Mouse (Mus musculus) heart, postnatal 36 days (tissue): ENCODE data around the gene Nrtn. TPM values are rescaled to one million over a fixed set of nuclear protein-coding genes. Genes with fewer than 3 reads are reported as not detected.

Experiments used
- DNase-seq, 2 experiments: peaks; one replicate each; pipeline ENCODE4 v3.0.0; 2021 to 2022
- intact Hi-C: fragments of 180-260 bp; cut with DNase I; formaldehyde crosslinking; loops from one replicate; pipeline ENCODE4 v1.15.1; 2025
- total RNA-seq, 2 experiments: library from RNA; stranded (reverse); gene quantifications; 2 replicates each; pipeline ENCODE4 v1.2.3; 2021

The Nrtn gene
- total RNA-seq, result 10 to 100 TPM; 27.5 to 29.4 TPM

- intact Hi-C loops, result loop anchor here (5.0 kb wide), 1 partner anchor 80 kb away; no protein-coding TSS in a partner anchor
- DNase-seq, result peak; percentile 83 to 86
These were observed at the start of gene Nrtn for GRCm38 (mm10) chr17:56757416-56758123. Gene Nrtn, minus strand, starts transcription at chr17:56757530.

GRCm38 (mm10) chr17:56805784-56806183 lies 48.5 kb upstream of the Nrtn start:
- intact Hi-C loops, result loop anchor here (5.0 kb wide), 1 partner anchor 132 kb away; the partner anchor contains the start of gene Mllt1
- no peak for DNase-seq

DNA sequence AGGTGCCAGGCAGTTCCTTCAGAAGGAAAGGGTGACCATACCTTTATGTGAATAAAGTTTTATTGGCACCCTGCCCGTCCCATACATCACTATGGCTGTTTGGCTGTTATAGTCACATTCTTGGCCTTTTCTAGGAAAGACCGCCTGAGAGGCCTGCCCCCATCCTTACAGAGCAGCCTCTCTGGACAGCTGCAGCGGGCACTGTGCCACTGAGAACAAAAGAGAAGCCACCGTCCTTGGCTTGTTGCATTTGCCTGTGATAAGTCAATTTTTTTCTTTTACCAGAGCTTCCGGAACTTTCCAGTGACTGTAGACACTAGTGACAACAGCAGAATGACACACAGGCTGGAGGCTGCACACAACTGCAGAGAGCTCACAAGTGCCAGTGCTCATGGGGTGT lies 47.6 kb upstream of the Nrtn start:
- DNase-seq, result no peak
- intact Hi-C loops, result loop anchor here (5.0 kb wide), 1 partner anchor 132 kb away; the partner anchor contains the start of gene Mllt1

GRCm38 (mm10) chr17:56802065-56802464 lies 44.7 kb upstream of the Nrtn start:
- DNase-seq, result no peak
- intact Hi-C loops, result no loop called here

- intact Hi-C loops, result no loop called here
These were observed 41.9 kb upstream of the Nrtn start for GRCm38 (mm10) chr17:56799276-56799675.

GRCm38 (mm10) chr17:56793614-56794319 lies 36.4 kb upstream of the Nrtn start:
- no peak for DNase-seq
- intact Hi-C loops, result no loop called here

More at GRCm38 (mm10) chr17:56799276-56799675, 41.9 kb upstream of the Nrtn start:
- no peak for DNase-seq

DNA sequence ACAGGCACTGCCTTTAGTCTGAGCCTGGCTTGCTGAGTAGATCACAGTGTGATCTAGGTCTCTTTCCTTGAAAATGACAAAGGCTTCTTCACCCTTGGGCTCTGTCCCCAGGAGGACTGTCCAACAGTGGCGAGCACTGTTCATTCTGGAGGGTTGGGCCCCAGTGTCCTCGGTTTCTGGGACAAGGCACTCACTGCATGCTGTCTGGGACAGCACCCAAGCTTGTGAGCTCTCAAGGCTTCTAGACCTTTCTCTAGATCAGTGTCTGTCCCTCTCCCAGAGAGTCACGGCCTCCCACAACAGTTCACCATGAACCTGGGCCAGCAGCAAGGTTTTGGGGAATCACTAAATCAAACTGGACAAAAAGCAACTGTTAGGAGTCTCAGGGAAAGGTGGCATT lies 35.3 kb upstream of the Nrtn start:
- DNase-seq, result no peak
- intact Hi-C loops, result no loop called here

- no peak for DNase-seq
- intact Hi-C loops, result no loop called here
These were observed 32.0 kb upstream of the Nrtn start for GRCm38 (mm10) chr17:56789286-56789685.

- DNase-seq, result no peak
- intact Hi-C loops, result no loop called here
These were observed 31.6 kb upstream of the Nrtn start for GRCm38 (mm10) chr17:56788886-56789285.

DNA sequence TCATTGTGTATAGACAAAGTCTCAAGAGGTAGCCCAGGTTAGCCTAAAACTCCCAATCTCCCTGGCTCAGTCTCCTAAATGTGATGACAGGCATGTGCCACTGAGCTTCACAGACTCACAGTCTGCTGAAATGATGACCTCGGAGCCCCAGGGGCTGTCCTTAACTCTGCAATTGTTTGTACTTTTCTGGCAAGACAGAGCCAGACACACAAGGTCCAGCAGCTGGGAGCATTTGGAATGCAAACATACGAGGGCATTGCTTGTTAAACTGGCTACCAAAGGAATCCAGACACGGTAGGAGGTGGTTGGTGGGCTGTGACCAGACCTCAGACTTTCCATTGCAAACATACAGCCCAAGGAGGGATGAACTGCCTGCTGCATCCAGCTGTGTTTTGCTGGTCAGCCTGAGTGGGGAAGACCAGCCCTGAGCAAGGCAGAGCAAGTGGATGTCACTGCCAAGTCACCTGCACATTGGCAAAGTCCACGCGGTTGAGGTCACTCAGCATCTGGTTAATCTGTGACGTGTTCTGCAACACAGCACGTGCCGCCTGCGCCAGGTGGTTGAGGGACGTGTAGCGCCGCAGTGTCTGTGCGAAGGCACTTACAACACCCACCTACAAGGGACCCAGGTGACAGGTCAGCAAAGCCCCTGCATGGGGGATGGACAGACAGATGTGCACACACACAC lies 23.1 kb upstream of the Nrtn start:
- DNase-seq, result no peak
- intact Hi-C loops, result no loop called here

DNA sequence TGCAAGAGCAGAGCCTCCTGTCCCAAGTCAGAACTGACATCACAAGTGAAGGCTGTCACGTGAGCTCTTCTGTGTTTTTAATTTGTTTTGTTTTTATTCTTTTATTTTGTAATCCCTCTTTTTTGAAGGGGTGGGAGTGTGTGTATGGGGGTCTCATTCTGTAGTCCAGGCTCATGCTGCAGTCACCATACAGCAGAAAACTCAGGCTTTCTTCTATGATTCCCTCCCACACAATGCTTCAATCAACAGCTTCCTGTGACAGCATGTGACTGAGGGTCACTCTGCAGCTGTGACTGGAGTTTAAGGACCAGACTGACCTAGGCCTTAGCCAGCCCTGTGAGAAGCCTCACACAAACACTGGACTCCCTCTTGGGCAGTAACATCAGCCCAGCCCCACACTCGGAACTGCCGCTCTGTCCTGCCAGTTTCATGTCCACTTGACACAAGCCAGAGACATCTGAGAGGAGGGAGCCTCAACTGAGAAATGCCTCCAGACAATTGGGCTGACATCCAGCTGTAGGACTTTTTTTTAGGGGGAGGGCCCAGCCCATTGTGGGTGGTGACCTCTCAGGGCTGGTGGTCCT lies 21.5 kb upstream of the Nrtn start:
- peak in 1 of 2 experiments; percentile 28 for DNase-seq
- intact Hi-C loops, result no loop called here

DNA sequence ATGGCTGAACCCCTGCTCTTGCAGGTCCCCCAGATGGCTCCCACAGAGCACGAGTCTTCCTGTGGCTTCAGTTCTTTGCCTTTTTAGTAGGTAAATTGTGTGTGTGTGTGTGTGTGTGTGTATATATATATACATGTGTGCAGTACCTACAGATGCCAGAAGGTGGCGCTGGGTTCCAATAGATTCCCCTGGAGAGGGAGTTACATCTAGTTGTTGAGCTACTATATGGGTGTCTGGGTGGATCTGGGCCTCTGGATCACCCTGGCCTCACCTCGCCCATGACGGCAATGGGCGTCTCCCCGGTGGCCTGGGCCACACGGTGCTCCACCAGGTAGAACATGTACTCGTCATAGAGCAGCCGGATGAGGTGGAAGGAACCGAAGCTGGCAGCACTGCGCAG lies 20.2 kb upstream of the Nrtn start:
- intact Hi-C loops, result no loop called here
- no peak for DNase-seq

- DNase-seq, result no peak
- intact Hi-C loops, result no loop called here
These were observed 12.6 kb upstream of the Nrtn start, which contains the start of gene Prr22 for GRCm38 (mm10) chr17:56769950-56770349. Gene Prr22, plus strand, starts transcription at chr17:56770250.

GRCm38 (mm10) chr17:56768941-56769340 lies 11.6 kb upstream of the Nrtn start:
- intact Hi-C loops, result no loop called here
- DNase-seq, result no peak

DNA sequence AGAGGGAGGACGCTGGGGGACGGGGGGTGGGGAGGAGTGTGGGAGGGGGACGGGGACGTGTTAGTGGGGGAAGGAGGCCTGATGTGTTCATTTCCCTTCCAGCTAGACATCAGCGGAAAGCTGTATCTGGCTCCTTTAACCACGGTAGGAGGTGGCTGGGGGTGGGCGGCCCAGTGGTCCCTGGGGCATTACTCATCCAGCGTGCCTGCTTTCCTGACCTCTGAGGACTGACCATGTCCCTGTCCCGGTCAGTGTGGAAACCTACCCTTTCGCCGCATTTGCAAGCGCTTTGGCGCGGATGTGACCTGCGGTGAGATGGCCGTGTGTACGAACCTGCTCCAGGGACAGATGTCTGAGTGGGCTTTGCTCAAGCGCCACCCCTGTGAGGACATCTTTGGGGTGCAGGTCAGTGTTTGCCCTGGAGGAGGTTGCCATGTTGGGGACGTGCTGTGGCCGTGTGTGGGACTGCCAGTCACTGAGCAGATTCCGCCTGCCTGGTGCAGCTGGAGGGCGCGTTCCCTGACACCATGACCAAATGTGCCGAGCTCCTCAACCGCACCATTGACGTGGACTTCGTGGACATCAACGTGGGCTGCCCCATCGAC lies 10.3 kb upstream of the Nrtn start:
- intact Hi-C loops, result no loop called here
- DNase-seq, result no peak

- intact Hi-C loops, result no loop called here
- DNase-seq, result no peak
These were observed 9.5 kb upstream of the Nrtn start for GRCm38 (mm10) chr17:56766631-56767405.

DNA sequence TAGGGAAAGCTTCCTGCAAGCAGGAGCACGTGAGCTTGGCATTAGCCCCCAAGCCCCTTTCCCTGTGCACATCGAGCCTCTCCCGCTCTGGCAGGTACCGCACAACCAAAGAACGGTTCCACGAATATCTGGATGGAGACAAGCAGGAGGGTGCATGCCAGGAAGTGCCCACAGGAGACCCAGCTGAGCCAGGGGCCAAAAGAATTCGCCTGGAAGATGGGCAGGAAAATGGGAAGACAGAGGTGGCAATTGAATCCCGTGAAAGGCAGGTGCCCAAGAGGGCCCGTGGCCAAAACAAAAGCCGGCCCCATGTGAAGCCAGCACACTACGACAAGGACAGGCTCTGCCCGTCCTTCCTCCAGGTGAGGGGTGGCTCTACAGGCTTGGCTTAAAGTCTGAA lies 8.1 kb upstream of the Nrtn start:
- DNase-seq, result no peak
- intact Hi-C loops, result no loop called here

DNA sequence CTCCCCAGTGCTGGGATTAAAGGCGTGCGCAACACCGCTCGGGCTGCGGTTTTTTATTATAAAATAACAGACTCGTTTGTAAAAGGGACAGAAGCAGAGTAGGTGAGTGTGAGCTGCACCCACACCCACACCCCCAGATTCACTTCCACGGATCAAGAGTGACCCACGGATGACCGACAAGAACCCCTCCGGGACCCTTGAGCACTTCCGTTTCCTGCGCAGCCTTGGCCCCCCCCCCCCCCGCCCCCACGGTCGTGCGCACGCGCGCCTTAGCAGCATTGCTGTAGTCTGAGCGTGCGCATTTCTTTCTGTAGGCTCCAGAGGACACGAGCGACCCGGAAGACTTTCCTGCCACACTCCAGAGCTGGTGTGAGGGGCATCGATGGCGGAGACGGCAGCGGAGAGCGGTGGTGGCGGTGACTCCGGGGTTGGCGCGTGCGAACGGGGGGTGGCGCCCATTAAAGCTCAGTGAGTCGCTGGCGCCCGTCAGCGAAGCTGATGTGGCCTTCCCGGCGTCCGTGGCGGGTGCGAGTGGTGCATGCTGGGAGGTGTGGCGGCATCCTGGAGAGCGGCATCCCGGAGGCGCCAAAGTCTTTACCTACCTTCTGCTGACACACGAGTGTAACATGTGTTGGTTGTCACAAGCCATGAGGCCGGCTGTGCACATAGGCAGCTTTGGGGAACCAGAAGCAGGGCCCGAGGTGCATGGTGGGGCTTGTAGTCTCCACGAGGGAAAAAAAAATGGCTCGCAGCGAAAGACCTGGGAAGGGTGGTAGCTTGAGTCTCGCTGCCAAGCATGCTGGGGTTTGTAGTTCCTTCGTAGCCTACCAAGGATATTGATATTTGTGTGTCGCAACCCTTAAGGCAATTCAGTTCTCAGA lies 7.4 kb upstream of the Nrtn start, which contains the start of gene Dus3l:
TSS of gene Dus3l (plus strand) at position 284 of the 881 bp plus-strand sequence.
- intact Hi-C loops, result loop anchor here (5.0 kb wide), 1 partner anchor 152 kb away; the partner anchor contains the start of gene Rpl36
- peak; percentile 87 to 97 for DNase-seq
